Mouse (Mus musculus): ENCODE measurements at regions not wholly inside any gene's neighbourhood (a gene's known extent, or its start where the extent isn't known, plus 50 kb on each side); places are given as distances from the start of the nearest gene placed in this dataset.

DNA sequence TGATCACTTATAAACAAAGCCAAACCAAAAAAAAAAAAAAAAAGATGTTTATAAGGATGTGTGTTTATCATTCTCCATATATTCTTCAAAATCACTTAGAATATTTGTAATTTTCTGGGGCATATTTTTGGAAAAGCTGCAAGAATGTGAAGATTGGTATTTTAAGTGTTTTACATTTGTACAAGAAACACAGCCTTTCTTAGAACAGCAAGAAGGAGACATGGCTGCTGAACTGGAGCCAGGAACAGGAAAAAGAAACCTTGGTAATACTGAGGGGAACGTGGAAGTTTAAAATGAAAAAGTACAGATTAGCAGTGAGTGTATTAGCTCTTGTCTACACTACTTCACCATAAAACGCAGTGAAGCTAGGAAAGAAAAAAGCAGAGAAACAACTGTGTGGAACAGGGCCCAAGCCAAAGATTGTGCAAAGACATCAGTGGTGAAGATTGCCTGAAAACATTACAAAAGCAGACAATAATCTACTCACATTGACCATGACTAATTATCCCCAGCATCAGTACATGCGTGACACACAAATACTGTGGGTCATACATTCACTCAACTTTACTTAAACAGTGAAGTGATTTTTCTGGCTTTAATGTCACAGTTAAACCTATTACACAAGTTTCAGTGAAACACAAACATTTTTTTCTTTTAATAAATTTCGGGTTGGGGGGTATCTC is 122.8 kb upstream of the Vegfc start:
- in situ Hi-C loops (cut with MboI, MseI) = no loop called here

DNA sequence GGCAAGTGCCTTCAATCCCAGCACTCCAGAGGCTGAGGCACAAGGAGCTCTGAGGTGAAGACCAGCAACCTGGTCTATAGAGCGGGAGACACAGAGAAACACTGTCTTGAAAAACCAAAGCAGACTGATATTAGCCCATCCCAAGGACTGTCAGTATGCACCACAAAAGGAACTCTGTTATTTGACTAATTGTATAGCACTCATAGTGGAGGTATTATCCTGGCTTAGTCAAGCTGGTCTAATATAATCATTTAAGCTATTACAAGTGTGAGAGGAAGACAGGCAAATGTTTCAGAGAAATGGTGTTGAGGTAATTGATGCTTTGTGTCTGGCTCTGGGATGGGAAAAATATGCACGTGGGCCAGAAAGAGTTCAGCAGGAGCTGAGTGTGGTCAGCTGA is 121.3 kb upstream of the Vegfc start:
- in situ Hi-C loops (cut with MboI, MseI) = no loop called here

GRCm38 (mm10) chr8:53958548-53958947 is 118.9 kb upstream of the Vegfc start:
- in situ Hi-C loops (cut with MboI, MseI) = no loop called here

GRCm38 (mm10) chr8:53962993-53963392 is 114.4 kb upstream of the Vegfc start:
- in situ Hi-C loops (cut with MboI, MseI) = no loop called here

DNA sequence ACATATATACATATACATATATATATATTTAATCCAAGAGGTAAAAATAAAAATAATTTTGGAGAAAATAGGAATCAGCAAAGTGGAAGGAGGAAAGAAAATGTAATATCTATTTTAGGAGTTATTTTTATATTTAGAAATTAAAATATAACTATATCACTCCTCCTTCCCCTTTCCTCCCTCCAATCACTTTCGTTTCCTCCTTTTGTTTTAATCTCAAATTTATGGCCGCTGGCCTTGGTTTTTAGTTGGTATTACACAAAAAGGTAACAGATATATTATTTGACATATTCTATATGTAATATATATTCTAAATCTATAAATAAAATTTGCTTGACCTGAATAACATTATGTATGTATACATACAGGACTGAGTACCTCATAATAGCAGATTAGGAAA is 93.1 kb upstream of the Vegfc start:
- in situ Hi-C loops (cut with MboI, MseI) = no loop called here

DNA sequence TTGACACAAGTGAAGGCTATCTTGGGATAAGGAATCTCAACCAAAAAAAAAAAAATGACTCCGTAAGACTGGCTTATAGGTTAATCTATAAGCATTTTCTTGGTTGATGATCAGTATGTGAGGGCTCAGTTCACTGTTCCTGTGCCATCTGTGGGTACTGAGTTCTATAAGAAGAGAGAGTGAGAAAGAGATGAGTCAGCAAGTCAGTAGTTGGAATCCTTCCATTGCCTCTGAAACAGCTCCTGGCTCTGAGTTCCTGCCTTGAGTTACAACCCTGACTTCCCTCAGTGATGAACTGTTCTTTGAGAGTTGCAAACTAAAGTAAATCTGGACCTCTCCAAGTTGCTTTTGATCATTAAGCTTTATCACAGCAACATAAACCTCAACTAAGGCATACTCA is 91.7 kb upstream of the Vegfc start:
- in situ Hi-C loops (cut with MboI, MseI) = no loop called here

DNA sequence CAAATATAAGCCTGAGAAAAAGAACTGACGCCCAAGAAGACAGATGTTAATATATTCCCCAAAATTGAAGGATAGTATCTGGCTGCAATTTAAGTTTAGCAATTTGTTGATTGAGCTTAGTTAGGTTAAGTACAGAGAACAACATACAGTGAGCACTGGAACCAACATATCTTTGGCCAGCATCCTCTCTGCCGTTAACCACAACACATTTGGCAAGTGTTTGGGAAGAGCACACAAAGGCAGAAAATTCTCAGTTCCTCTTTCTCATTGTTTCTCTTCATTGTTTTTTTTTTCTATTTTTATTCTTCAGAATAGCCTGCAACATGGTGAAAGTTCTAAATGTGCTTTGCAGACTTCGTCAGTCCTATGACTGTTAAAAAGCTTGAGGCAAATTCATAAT is 83.2 kb upstream of the Vegfc start:
- in situ Hi-C loops (cut with MboI, MseI) = no loop called here

- in situ Hi-C loops (cut with MboI, MseI) = no loop called here
These were observed 79.9 kb upstream of the Vegfc start for GRCm38 (mm10) chr8:53997461-53997860.

DNA sequence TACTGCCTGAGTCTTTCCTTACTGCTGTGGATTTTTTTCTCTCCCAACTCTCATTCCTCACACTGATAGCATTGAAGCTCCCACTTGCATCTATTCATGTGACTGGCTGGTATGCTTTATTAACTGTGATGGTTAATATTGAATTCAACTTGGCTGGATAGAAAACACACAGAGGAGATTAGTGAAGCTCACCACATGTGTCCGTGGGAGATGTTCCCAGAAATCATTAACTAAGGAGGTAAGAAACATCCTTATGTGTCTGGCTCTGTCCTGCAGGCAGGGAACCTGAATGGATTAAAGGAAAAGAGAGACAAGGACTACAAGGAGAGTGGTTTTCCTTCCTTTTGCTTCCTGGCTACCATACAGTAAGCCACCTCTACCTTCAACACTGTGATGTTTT is 74.5 kb upstream of the Vegfc start:
- in situ Hi-C loops (cut with MboI, MseI) = no loop called here

GRCm38 (mm10) chr8:54014096-54014495 is 63.3 kb upstream of the Vegfc start:
- in situ Hi-C loops (cut with MboI, MseI) = no loop called here

GRCm38 (mm10) chr8:54018535-54019165 is 58.8 kb upstream of the Vegfc start:
- in situ Hi-C loops (cut with MboI, MseI) = no loop called here

Data from T-helper 1 cell (primary cell).